Comparison of ENCODE assay signal across 27 mouse cellular contexts in the genomic region with DNA sequence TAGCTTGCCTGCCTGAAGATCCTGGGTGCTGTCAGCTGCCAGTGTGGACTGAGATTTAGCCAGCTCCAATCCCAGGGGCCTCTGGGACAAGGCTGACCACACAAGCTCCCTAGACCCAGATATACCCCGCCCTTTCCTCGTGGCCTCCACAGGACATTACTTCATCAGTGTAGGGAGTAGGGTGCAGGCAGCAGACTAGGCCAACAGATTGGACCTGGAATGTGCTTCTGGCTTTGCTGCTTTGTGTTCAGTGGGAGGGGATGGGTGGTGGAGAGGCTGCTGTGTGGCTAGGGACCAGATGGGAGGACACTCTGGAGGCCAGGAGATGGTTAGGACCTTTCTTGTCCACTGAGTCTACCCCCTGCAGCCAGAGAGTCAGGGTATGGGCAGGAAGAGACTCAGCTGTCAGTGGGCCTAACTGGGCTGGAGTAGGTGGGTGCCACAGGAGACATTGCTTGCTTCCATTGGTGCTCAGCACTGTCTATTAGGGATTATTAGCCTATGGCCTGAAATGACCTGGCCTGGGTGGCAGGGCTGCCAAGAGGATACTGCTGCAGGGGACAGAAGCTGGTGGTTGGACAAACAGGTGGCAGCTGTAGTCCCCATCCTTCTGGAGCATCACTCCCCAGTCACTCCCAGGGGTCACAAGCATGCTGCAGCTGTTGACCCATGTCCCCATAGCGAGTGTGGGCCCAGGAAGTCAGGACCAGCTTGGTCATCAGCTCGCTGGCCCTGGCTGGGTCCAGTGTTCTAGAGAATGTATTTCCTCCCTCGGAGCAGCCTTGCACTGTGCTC.
DNase-seq lines count a peak whose midpoint lies in the region; ATAC-seq and TF ChIP-seq lines count a peak whose summit lies in the region.
"Had no signal": no experiment of that assay in that cellular context is flagged by ENCODE, and none has a peak within 500 bp of the region (broad histone marks: within the 10 kb centered on the region; RNA-seq: fewer than 3 reads in every experiment).

No protein-coding gene starts in this region.

- H3K9me3 ChIP-seq in intestine, postnatal 0 days (ENCODE audit: control insufficient read depth): no peaks in the 10 kb centered on the region
- no peaks in the 10 kb centered on the region for H3K9me3 ChIP-seq in intestine, embryonic 15.5 days
- H3K9me3 ChIP-seq in forebrain, embryonic 12.5 days: no peaks in the 10 kb centered on the region
- H3K9me3 ChIP-seq: heart, embryonic 13.5 days; hindbrain, embryonic 10.5 days; liver, embryonic 15.5 days; midbrain, embryonic 12.5 days; neural tube, embryonic 12.5 days; stomach, embryonic 15.5 days had no signal

- H3K9ac ChIP-seq in intestine, postnatal 0 days (ENCODE audit: low read depth, low read length): no peak overlapping the region
- H3K9ac ChIP-seq in intestine, embryonic 15.5 days: no peak overlapping the region
- H3K9ac ChIP-seq in forebrain, embryonic 12.5 days: no peak overlapping the region
- H3K9ac ChIP-seq: heart, embryonic 13.5 days; liver, embryonic 15.5 days; midbrain, embryonic 12.5 days; neural tube, embryonic 12.5 days; stomach, embryonic 15.5 days had no signal

- H3K4me1 ChIP-seq in intestine, postnatal 0 days (replicated peaks; ENCODE audit: control insufficient read depth, insufficient read depth, low read length): peaks cover 7% of the 10 kb centered on the region; the same call in 1 of the 2 replicates
- no peaks in the 10 kb centered on the region for H3K4me1 ChIP-seq in intestine, embryonic 15.5 days (replicated peaks)
- no peaks in the 10 kb centered on the region for H3K4me1 ChIP-seq in forebrain, embryonic 12.5 days
- H3K4me1 ChIP-seq: heart, embryonic 13.5 days; hindbrain, embryonic 10.5 days; liver, embryonic 15.5 days; midbrain, embryonic 12.5 days; neural tube, embryonic 12.5 days; stomach, embryonic 15.5 days had no signal

- intact Hi-C loops in gastrocnemius, postnatal 14 days (cut with DNase I; ENCODE audit: low total_unique reads): no loop called here

- WGBS in intestine, postnatal 0 days: 82% methylated on average over 5 of the region's 5 CpGs
- WGBS in intestine, embryonic 15.5 days: 83% methylated on average over 5 of the region's 5 CpGs
- 88% methylated on average over 5 of the region's 5 CpGs for WGBS in forebrain, embryonic 12.5 days

- peak; percentile 49; the same call in 1 of the 2 replicates for ATAC-seq in intestine, postnatal 0 days
- no peak for ATAC-seq in intestine, embryonic 15.5 days
- ATAC-seq in erythroblast, adult 5-6 weeks (replicated peaks; ENCODE audit: low FRiP score, poor library complexity, severe bottlenecking): 0 out of 2 replicates have a peak, but pooled peaks have one; percentile 9
- no peak for ATAC-seq in forebrain, embryonic 12.5 days (ENCODE audit: low FRiP score)
- ATAC-seq: CD4-positive, CD25-positive, alpha-beta regulatory T cell, adult 4 months; forebrain, embryonic 16.5 days had no signal

- no peak overlapping the region for H3K4me2 ChIP-seq in intestine, postnatal 0 days (replicated peaks; ENCODE audit: low read depth)
- no peak overlapping the region for H3K4me2 ChIP-seq in intestine, embryonic 15.5 days (replicated peaks)
- no peak overlapping the region for H3K4me2 ChIP-seq in forebrain, embryonic 12.5 days
- H3K4me2 ChIP-seq: heart, embryonic 13.5 days; liver, embryonic 15.5 days; midbrain, embryonic 12.5 days; neural tube, embryonic 12.5 days; stomach, embryonic 15.5 days had no signal

- H3K27me3 ChIP-seq in intestine, postnatal 0 days (replicated peaks; ENCODE audit: control insufficient read depth, insufficient read depth, low read length): no peaks in the 10 kb centered on the region
- no peaks in the 10 kb centered on the region for H3K27me3 ChIP-seq in intestine, embryonic 15.5 days (replicated peaks)
- H3K27me3 ChIP-seq in forebrain, embryonic 12.5 days: 0 out of 2 replicates have a peak, but pooled peaks cover 3% of the 10 kb centered on the region
- H3K27me3 ChIP-seq: liver, embryonic 15.5 days; midbrain, embryonic 12.5 days; neural tube, embryonic 12.5 days; stomach, embryonic 15.5 days had no signal

- no peak for TF ChIP-seq CTCF in intestine, postnatal 0 days (IDR thresholded peaks at IDR 0.05; ENCODE audit: low read depth)

- DNase-seq in gastrocnemius, postnatal 14 days: peak; percentile 41
- no peak for DNase-seq in gastrocnemius, postnatal 4 days (ENCODE audit: low spot score in 2 of 2)
- DNase-seq in heart, postnatal 4 days: peak; percentile 28
- DNase-seq in left cerebral cortex, adult 9 months (ENCODE audit: low spot score in 2 of 2): no peak
- DNase-seq: adrenal gland, postnatal 14 days; cerebellum, adult 8-10 months; cerebellum, postnatal 36 days; embryo, embryonic 11 days; kidney, adult 18-20 months; kidney, postnatal 4 days; lung, postnatal 14 days; right cerebral cortex, adult 18-20 months; right cerebral cortex, postnatal 4 days; thymus, adult 2 months; thymus, postnatal 4 days had no signal

- no peaks in the 10 kb centered on the region for H3K36me3 ChIP-seq in intestine, postnatal 0 days (ENCODE audit: control insufficient read depth, insufficient read depth)
- H3K36me3 ChIP-seq in intestine, embryonic 15.5 days: no peaks in the 10 kb centered on the region
- no peaks in the 10 kb centered on the region for H3K36me3 ChIP-seq in forebrain, embryonic 12.5 days (replicated peaks)
- H3K36me3 ChIP-seq: heart, embryonic 13.5 days; hindbrain, embryonic 10.5 days; liver, embryonic 15.5 days; midbrain, embryonic 12.5 days; neural tube, embryonic 12.5 days; stomach, embryonic 15.5 days had no signal

- no peak overlapping the region for H3K27ac ChIP-seq in intestine, postnatal 0 days (ENCODE audit: low read depth, low read length)
- H3K27ac ChIP-seq in intestine, embryonic 15.5 days: no peak overlapping the region
- H3K27ac ChIP-seq in forebrain, embryonic 12.5 days: no peak overlapping the region
- H3K27ac ChIP-seq: heart, embryonic 13.5 days; hindbrain, embryonic 10.5 days; liver, embryonic 15.5 days; midbrain, embryonic 12.5 days; neural tube, embryonic 12.5 days; stomach, embryonic 15.5 days had no signal

- H3K4me3 ChIP-seq in intestine, postnatal 0 days (ENCODE audit: low read depth, low read length): no peak overlapping the region
- H3K4me3 ChIP-seq in intestine, embryonic 15.5 days (replicated peaks): no peak overlapping the region
- H3K4me3 ChIP-seq in forebrain, embryonic 12.5 days (replicated peaks): no peak overlapping the region
- H3K4me3 ChIP-seq: heart, embryonic 13.5 days; hindbrain, embryonic 10.5 days; liver, embryonic 15.5 days; midbrain, embryonic 12.5 days; neural tube, embryonic 12.5 days; stomach, embryonic 15.5 days had no signal

Comparison
In these comparisons a context has a peak if more than half of its experiments do, and no peak if none do; other contexts are left out.
1. DNase-seq: peak in gastrocnemius, postnatal 14 days (single experiment) and heart, postnatal 4 days (single experiment); none in gastrocnemius, postnatal 4 days (0 of 2) and left cerebral cortex, adult 9 months (0 of 2).
2. ATAC-seq: peak in intestine, postnatal 0 days (single experiment) and erythroblast, adult 5-6 weeks (single experiment); none in intestine, embryonic 15.5 days (single experiment) and forebrain, embryonic 12.5 days (single experiment).